Mouse (Mus musculus) midbrain, embryonic 10.5 days (tissue): ENCODE results near the gene Cpxm1. TPM values are rescaled to one million over a fixed set of nuclear protein-coding genes. Genes with fewer than 3 reads are reported as not detected.

Source experiments
- DNase-seq: peaks from one replicate; pipeline ENCODE4 v3.0.0-alpha.2; 2017; ENCODE audit warnings: low spot score
- H3K27ac ChIP-seq: fragments of 300-500 bp; sonication (generic); replicated peaks from 2 replicates; pipeline ENCODE4 v1.5.1; 2016; ENCODE audit warnings: mild to moderate bottlenecking
- H3K27me3 ChIP-seq: fragments of 300-500 bp; sonication (generic); 2 replicates; pipeline ENCODE4 v1.6.1; 2016; ENCODE audit warnings: low read depth, mild to moderate bottlenecking; ENCODE audit not compliant: poor library complexity, severe bottlenecking
- H3K36me3 ChIP-seq: fragments of 300-500 bp; sonication (generic); 2 replicates; pipeline ENCODE4 v1.6.1; 2016; ENCODE audit warnings: mild to moderate bottlenecking, moderate library complexity
- H3K4me1 ChIP-seq: fragments of 300-500 bp; sonication (generic); 2 replicates; pipeline ENCODE4 v1.6.1; 2016
- H3K4me3 ChIP-seq: fragments of 300-500 bp; sonication (generic); 2 replicates; pipeline ENCODE4 v1.5.1; 2016; ENCODE audit warnings: mild to moderate bottlenecking, moderate library complexity
- H3K9me3 ChIP-seq: fragments of 300-500 bp; sonication (generic); replicated peaks from 2 replicates; pipeline ENCODE4 v1.6.1; 2016; ENCODE audit warnings: mild to moderate bottlenecking
- WGBS: fragments of 180-500 bp; shearing (Covaris S2); methylation state at CpG from one replicate; pipeline ENCODE4 v1.1.7; 2016; 5-methylcytosine and 5-hydroxymethylcytosine counted together
- polyA plus RNA-seq: library from polyadenylated mRNA; unstranded; fragments of >200 nt; fragmentation: Nextera tagmentation; extraction: Ambion mirVana; gene quantifications from 2 replicates; pipeline ENCODE4 v1.2.1, GENCODE M21; 2016

The Cpxm1 gene
- polyA plus RNA-seq, result 40.7 and 47.3 TPM in 2 replicates

DNA sequence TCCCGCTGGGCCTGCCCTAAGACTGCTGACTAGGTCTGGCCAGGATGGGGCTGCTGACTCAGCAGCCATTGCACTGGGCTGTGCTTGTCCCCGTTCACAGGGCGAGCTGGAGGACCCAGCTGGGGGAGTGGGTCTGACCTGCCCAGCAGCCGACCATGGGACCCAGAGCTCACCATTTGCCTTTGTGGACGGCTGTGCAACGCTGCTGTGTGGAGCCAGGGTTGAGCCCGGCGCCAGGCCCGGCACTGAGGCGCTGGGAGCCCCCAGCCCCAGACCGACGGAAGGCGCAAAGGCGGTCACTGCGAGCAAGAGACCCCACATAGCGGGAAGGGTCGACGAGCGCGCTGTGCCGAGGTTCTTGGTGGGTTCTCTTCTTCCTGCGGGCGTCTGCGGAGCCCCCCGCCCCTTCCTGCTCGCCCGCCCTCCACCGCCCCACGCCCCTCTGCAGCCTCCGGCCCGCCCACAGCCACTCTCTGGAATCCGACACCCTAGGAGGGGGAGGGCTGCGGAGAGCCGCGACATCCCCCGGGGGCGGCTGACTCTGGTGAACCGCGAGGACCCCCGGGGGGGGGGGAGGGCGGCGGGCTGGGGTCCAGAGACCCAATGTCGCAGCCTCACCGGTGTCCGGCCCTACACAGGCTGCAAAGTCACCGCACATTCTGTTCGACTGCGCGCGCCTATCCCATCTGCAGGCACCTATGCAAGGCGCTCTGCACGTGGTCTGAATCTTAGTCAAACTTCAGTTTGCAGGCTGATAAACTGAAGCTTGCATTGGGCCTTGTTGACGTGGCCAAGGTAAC lies at the start of gene Cpxm1:
Cpxm1 (minus strand) TSS at position 389 of the 800 bp plus-strand sequence.
- H3K27me3 ChIP-seq, result peaks cover 25% of the 10 kb centered on the region
- peaks cover 31% of the 10 kb centered on the region for H3K4me1 ChIP-seq
- WGBS, result under 1% methylated on average over 53 of the region's 53 CpGs
- H3K27ac ChIP-seq, result peak within 1 kb of the TSS; percentile 87
- H3K4me3 ChIP-seq, result peak within 1 kb of the TSS; percentile 68
- no peaks in the 10 kb centered on the region for H3K9me3 ChIP-seq
- DNase-seq, result peak; percentile 79
- peaks cover 25% of the 10 kb centered on the region for H3K36me3 ChIP-seq

DNA sequence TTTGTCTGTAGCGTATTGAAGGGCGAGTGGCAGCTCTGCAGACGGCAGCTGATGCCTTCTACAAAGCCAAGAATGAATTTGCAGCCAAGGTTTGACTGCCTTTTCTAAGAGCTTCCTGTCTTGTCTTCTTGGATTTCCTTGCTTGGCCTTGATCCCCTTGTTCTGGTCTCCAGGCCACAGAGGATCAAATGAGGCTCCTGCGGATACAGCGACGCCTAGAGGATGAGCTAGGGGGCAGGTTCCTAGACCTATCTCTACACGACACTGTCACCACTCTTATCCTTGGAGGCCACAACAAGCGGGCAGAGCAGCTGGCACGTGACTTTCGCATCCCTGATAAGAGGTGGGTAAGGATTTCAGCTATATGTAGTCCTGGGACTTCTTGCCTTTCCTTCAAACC lies 44.8 kb upstream of the Cpxm1 start:
- 84% methylated on average over 10 of the region's 10 CpGs for WGBS
- Histone ChIP-seq H3K36me3 (peaks cover 82% of the 10 kb centered on the region), H3K27me3 (peaks cover 3% of the 10 kb centered on the region; the same call in 1 of the 2 replicates), H3K27ac (no peak overlapping the region), H3K9me3 (no peaks in the 10 kb centered on the region), H3K4me3 (no peak overlapping the region), H3K4me1 (no peaks in the 10 kb centered on the region)
- DNase-seq, result no peak

DNA sequence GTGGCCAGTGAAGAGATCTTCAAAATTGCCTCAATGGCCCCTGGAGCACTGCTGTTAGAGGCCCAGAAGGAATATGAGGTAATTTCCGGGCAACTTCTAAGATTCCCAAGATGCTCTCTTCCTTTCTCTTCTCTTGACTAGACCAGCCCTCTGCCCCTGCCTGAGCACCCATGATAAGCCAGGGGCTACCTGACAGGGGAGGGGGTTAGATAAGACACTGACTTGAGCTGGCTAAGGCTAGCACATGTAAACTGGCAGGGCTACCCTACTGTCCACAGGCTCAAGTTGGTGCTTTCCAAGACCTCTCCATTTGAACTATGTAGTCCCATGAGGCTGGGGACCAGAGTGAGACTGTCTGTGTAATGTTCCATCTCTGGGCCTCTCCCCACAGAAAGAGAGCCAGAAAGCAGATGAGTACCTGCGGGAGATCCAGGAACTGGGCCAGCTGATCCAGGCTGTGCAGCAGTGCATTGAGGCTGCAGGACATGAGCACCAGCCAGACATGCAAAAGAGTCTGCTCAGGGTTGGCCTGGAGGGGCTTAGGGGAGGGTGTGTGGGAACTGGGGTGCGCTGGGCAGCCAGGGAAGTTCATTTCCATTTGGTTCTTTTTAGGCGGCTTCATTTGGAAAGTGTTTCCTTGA lies 42.6 kb upstream of the Cpxm1 start:
- 92% methylated on average over 4 of the region's 4 CpGs for WGBS
- no peaks in the 10 kb centered on the region for H3K9me3 ChIP-seq
- peaks cover 82% of the 10 kb centered on the region for H3K36me3 ChIP-seq
- DNase-seq, result no peak
- H3K27me3 ChIP-seq, result no peaks in the 10 kb centered on the region
- H3K27ac ChIP-seq, result no peak overlapping the region
- no peak overlapping the region for H3K4me3 ChIP-seq
- H3K4me1 ChIP-seq, result no peaks in the 10 kb centered on the region

DNA sequence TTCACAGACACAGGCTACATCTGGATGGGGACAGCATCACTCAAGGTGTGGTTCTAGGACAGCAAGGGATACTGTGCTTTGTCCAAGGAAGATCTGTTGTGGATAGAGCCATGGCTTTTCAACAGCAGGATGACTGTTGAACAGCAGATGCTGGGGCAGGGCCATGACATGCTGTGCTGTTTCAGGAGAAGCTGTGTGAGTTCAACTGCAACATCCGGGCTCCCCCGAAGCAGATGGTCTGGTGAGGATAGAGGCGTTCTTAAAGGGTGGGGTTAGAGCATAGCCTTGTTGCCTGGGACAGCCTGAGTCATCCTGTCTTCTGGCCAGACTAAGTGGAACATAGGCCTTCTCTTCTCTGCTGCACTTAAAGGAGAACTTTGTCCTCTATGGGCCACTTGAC lies 41.5 kb upstream of the Cpxm1 start:
- H3K36me3 ChIP-seq, result peaks cover 72% of the 10 kb centered on the region
- H3K4me1 ChIP-seq, result no peaks in the 10 kb centered on the region
- H3K4me3 ChIP-seq, result no peak overlapping the region
- no peak overlapping the region for H3K27ac ChIP-seq
- no peaks in the 10 kb centered on the region for H3K9me3 ChIP-seq
- H3K27me3 ChIP-seq, result no peaks in the 10 kb centered on the region
- WGBS, result 96% methylated on average over 3 of the region's 3 CpGs
- DNase-seq, result no peak

DNA sequence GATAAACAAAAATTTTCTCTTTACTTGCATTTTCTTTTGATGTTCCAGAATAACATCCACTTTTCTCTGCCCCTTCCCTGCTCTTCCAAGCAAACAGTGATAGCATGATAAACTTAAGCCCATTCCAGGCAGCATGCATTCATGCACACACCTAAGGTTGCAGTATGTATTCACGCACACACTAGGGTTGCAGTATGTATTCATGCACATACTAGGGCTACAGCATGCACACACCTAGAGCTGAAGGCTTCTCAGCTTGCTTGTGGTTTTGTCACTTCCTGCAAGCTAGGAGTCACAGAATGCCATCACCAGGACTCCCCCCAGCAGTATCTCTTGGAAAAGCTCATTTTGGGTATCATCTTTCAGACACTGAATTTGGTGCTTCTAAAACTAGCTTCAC lies 39.4 kb upstream of the Cpxm1 start:
- Histone ChIP-seq H3K27me3 (no peaks in the 10 kb centered on the region), H3K9me3 (no peaks in the 10 kb centered on the region), H3K4me1 (no peaks in the 10 kb centered on the region), H3K36me3 (peaks cover 57% of the 10 kb centered on the region), H3K27ac (no peak overlapping the region), H3K4me3 (no peak overlapping the region)
- DNase-seq, result no peak
- WGBS, result 94% methylated on average over 1 of the region's 1 CpGs

DNA sequence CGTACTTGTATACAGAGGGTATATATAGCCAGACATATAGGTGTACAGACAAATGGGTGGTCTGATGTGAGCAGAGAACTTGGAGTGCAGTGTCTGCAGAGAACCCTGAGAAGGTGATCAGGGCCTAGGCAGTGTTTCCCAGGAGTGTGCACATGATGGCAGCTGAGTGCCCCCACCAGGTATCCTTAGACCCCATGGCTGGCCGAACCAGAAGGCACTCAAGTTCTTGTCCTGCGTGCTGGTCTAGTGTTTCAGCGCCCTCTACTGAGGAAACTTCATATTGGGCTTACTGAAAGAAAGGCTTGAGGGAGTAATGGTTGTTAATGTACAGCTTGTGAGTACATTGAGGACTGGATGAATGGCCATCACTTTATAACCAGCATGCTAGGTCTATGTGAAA lies 35.8 kb upstream of the Cpxm1 start:
- H3K27ac ChIP-seq, result no peak overlapping the region
- no peaks in the 10 kb centered on the region for H3K4me1 ChIP-seq
- no peak for DNase-seq
- no peak overlapping the region for H3K4me3 ChIP-seq
- H3K9me3 ChIP-seq, result no peaks in the 10 kb centered on the region
- peaks cover 33% of the 10 kb centered on the region for H3K36me3 ChIP-seq
- WGBS, result 28% methylated on average over 4 of the region's 4 CpGs
- no peaks in the 10 kb centered on the region for H3K27me3 ChIP-seq

DNA sequence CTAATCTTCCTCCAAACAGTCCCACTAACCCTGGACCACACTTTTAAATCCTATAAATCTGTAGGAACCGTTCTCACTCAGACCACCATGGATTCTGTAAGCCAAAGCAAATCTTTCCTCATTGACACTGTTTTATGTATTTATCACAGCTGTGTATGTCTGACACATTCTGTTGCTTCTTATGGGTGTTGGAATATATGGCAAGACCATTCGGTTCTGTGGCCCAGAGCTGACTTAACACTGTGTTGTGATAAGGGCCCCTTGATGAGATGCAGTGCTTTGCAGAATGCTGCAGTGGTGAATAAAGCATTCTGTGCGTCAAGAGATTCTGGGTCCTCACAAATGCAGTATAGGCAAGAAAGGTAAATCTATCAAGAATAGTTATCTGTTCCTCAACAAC lies 34.8 kb upstream of the Cpxm1 start:
- Histone ChIP-seq H3K27ac (no peak overlapping the region), H3K27me3 (no peaks in the 10 kb centered on the region), H3K4me1 (no peaks in the 10 kb centered on the region), H3K9me3 (no peaks in the 10 kb centered on the region), H3K4me3 (no peak overlapping the region), H3K36me3 (peaks cover 32% of the 10 kb centered on the region)
- WGBS, result 90% methylated on average over 3 of the region's 3 CpGs
- DNase-seq, result no peak

DNA sequence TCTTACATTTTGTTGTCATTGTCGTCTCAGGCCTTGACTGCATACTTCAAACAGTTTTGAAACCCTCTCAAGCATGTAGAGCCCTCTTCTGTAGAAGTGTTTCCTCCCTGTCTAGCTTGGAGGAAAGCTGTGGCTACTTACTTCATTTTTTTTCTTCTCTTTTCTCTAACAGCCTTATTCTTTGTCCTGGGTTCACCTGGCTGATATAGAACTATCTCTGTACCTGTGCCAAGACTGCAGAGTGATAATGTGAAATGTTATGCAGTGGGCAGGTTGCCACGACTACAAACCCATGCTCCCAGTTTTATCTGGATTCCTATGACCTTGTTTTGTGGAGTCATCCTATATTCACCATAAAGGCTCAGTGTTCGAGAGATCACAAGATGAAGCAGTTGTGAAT lies 33.1 kb upstream of the Cpxm1 start:
- Histone ChIP-seq H3K27me3 (no peaks in the 10 kb centered on the region), H3K27ac (no peak overlapping the region), H3K36me3 (peaks cover 32% of the 10 kb centered on the region), H3K4me3 (no peak overlapping the region), H3K4me1 (peaks cover 1% of the 10 kb centered on the region), H3K9me3 (no peaks in the 10 kb centered on the region)
- DNase-seq, result no peak
- 84% methylated on average over 3 of the region's 3 CpGs for WGBS

DNA sequence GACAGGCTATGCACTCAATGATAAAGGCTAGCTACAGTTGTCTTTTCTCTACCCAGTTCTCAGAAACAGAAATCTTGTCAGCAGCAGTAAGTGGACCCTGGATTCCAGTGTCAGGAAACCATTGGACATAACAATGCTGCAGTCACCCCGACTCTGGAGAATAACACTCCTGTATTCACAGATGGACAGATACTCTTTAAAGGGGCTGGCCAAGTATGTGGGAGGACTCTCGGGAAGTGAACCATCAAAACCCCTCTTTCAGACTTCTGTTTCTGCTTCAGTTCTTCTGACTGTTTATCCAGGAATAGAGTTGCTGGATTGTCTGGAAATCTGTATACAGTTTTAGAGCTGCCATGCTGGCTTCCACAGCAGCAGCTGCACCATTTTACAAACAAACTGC lies 32.5 kb upstream of the Cpxm1 start:
- Histone ChIP-seq H3K27me3 (no peaks in the 10 kb centered on the region), H3K27ac (no peak overlapping the region), H3K36me3 (peaks cover 32% of the 10 kb centered on the region), H3K4me1 (peaks cover 7% of the 10 kb centered on the region), H3K9me3 (no peaks in the 10 kb centered on the region), H3K4me3 (no peak overlapping the region)
- 76% methylated on average over 2 of the region's 2 CpGs for WGBS
- DNase-seq, result no peak

DNA sequence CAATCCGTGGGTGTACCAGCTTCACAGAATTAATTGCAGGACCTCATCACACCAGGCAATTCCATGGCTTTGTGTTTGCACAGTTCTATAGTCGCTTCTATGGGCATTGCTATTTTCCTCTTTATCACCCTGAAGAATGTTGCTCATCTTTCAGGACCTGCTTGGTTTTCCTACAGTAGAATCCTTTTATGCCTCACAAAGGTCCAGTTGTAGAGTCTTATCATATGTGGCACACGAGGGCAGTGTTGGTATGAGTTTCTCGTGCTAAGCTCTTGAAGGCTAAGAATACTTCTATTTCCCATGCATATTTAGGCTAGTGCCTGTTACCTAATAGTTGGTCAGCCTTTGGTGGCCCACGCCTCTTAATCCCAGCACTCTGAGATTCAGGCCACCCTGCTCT lies 27.7 kb upstream of the Cpxm1 start:
- WGBS, result 62% methylated on average over 5 of the region's 5 CpGs
- Histone ChIP-seq H3K27ac (peak overlapping the region; percentile 91), H3K4me3 (peak overlapping the region; percentile 65), H3K9me3 (no peaks in the 10 kb centered on the region), H3K4me1 (peaks cover 33% of the 10 kb centered on the region), H3K27me3 (peaks cover 14% of the 10 kb centered on the region), H3K36me3 (peaks cover 38% of the 10 kb centered on the region)
- DNase-seq, result no peak

DNA sequence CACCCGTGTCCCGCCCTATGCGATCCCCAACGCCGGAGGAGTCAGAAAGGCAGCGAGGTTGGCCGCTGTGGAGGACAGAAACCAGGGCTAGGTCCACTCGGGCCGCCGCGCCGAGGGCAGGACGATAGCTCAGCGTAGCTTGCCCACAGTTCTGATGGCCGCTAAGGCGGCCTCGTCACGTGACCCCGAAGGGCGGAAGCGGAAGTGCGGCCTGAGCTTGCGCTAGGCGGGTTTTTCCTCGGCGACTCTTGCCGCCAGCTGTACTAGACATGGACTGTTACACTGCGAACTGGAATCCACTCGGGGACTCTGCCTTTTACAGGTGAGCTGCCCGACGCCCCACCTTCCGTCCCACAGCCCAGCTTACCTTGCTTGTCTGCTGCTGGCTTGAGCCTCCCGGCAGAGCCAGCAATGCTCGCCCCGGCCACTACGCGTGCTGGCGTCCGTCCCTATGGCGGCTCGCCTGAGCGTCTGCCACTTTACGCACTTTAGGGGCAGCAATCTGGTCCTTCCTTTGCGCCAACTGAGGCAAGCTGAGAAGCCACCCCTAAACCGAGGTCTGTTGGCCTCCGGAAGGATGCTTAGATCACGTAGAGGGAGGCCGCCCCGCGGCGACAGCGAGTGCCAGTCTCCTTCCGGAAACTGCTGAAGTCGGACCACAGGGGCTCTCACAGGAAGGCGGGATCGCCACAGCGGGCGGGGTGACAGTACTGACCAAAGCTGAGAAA lies 26.9 kb upstream of the Cpxm1 start, which contains the start of the genes Vps16 and Pced1a:
Vps16 (plus strand) TSS at position 214 of the 728 bp plus-strand sequence.
Pced1a (minus strand) TSS at position 576 of the 728 bp plus-strand sequence.
- Histone ChIP-seq H3K27ac (peak within 1 kb of the TSS; percentile 91), H3K9me3 (no peaks in the 10 kb centered on the region), H3K4me1 (peaks cover 33% of the 10 kb centered on the region), H3K27me3 (peaks cover 14% of the 10 kb centered on the region), H3K4me3 (peak within 1 kb of the TSS; percentile 65), H3K36me3 (peaks cover 42% of the 10 kb centered on the region)
- peak; percentile 95 for DNase-seq
- WGBS, result under 1% methylated on average over 58 of the region's 58 CpGs

DNA sequence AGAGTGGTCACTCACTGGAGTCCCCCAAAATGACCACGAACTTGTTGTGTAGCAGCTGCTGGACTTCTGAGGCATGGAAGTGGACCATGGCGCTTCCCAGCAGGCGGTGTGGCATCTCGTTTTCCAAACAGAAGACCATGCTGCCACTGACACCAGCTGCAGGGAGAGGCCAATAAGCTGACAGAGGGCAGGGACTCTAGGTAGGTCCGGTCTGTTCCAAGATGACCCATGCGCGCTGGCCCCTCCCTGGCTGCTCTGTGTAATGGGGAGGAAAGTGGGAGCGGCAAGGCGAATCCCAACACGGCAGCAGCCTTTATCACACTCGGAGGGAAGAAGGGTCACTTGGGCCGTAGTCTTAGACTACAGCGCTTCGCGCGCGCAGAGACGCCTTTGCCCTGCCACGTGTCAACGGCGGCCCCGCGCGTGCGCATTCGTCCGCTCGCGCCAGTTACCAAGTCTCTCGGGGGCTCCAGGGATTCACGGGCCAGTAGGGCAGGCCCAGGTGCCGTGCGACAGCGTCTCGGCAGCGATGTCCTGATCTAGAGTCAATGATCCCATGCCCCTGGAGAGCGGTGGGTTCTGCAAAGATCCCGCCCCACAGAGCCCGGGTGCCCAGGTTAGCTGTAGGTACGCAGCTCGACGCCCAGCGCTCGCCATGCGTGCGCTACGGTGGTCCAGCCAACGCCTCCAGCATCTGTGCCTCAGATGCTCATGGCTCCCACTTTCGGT lies 26.2 kb upstream of the Cpxm1 start:
- H3K27me3 ChIP-seq, result peaks cover 14% of the 10 kb centered on the region
- H3K27ac ChIP-seq, result peak overlapping the region; percentile 91
- peaks cover 33% of the 10 kb centered on the region for H3K4me1 ChIP-seq
- H3K9me3 ChIP-seq, result no peaks in the 10 kb centered on the region
- peaks cover 49% of the 10 kb centered on the region for H3K36me3 ChIP-seq
- H3K4me3 ChIP-seq, result peak overlapping the region; percentile 65
- WGBS, result 19% methylated on average over 49 of the region's 49 CpGs
- peak; percentile 82 for DNase-seq
